Mouse (Mus musculus): ENCODE results near the gene Pih1d2.
"Not testable (repeated sequence)": the region's sequence is repeated elsewhere in the genome, so short reads cannot be mapped to it uniquely, and the experiment has no call there.

Gene Pih1d2

DNA sequence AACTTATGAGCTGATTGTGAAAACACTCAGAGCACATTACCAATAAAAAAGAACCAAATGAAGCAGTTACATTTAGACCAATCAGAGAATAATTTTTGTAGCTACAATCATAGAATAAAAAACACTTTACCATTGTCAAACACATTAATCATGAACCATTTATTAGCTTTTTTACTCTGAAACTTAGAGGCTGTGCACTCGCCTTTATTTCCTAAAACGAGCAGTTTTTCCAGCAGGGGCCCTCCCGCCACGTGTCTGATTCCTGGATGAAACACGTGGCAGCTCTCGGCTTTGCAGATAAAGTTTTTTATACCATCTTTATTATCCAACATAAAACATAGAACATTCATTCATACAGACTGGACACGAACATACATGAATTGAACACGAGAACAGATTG lies 13.8 kb downstream of the Pih1d2 start:
- not testable (repeated sequence) for DNase-seq

DNA sequence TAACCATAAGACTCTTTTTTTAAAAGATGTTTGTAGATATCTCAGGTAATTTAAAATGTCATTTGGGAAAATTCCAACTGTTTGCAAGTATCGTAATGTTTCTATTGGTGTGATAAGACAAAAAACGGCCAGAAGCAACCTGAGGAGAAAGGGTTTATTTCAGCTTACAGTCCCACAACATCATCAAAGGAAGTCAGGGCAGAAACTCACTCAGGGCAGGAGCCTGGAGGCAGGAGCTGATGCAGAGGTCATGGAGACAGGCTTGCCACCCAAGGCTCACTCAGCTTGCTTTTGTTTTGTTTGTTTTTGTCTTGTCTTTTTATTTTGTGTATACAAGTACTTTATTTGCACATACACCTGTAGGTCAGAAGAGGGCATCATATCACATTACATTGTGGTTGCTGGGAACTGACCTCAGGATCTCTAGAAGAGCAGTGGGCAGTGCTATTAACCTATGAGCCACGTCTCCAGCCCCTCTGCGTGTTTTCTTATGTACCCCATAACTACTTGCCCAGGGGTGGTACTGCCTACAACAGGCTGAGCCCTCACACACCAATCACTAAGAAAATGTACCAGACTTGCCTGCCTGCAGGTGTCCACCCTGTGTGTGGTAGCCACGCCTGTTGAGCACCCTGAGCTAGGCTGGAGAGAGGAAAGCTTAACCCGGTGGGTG lies 15.0 kb downstream of the Pih1d2 start:
- no peak for DNase-seq

- no peak for DNase-seq
These were observed 15.9 kb downstream of the Pih1d2 start for GRCm38 (mm10) chr9:50633059-50633458.

- no peak for DNase-seq
These were observed 17.1 kb downstream of the Pih1d2 start for GRCm38 (mm10) chr9:50634270-50634669.

DNA sequence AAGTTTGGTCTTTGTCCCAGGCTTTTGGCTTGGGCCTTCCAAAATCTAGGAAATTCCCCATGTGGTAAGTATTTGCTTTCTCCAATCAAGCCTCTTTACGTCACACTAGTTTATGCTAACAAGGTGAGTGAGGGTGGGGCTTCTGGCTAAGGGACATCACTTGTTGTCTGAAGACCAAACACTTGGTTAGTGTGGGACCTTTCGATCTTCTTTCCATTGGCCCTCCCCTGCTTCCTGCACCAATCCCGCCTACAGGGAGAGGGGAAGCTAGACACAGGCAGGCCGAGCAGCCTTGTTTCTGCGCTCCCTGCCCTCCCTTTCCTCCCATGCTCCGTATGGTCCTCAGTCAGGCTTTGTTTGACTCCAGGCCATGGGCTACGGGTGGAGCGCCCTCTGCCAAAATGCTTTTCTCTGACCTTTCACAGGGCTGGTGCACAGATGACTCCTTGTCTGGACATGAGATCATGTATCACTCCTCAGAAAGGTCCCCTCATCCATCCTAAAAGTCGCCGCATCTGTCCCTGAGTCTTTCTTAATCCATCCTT lies 29.8 kb downstream of the Pih1d2 start:
- DNase-seq = no peak

GRCm38 (mm10) chr9:50650503-50650902 lies 33.4 kb downstream of the Pih1d2 start:
- DNase-seq = no peak

DNA sequence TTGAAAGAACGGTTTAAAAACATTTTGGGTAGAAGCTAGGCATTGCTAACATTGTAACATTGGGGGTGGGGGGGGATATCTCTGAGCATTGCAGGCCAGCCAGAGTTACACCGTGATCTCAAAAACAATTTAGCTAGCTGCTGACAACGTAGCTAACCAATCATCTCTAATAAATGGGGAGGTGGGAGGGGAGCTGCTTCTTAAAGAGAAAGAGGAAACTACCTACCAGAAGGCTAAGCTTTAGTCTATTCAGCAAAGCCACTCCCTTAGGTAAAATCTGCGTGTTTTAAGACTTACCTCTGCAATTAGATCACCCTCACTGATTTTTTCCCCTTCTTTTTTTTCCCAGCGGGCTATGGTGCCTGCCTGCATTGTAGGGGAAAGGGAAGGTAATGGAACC lies 41.3 kb downstream of the Pih1d2 start:
- DNase-seq = no peak

DNA sequence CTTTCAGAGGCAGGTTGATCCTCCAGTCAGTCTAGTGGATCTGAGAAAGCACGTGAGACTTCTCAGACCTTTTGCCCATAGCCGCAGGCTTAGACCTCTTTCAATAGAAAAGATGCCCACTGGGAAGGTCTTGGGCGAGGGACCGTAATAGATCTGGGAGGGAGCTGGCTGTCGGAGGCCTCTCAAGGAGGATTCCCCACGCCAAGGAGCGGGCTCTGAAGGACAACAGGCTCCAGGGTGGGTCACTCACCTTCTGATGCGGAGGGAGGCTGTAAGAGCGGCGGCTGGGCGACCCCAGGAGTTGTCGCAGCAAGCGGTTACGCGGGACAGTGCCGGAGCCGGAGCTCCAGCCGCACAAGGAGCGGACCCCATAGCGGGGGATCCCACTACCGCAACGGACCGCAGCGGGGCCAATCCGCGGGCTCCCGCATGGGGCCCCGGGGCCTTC lies 41.8 kb downstream of the Pih1d2 start:
- DNase-seq = no peak

DNA sequence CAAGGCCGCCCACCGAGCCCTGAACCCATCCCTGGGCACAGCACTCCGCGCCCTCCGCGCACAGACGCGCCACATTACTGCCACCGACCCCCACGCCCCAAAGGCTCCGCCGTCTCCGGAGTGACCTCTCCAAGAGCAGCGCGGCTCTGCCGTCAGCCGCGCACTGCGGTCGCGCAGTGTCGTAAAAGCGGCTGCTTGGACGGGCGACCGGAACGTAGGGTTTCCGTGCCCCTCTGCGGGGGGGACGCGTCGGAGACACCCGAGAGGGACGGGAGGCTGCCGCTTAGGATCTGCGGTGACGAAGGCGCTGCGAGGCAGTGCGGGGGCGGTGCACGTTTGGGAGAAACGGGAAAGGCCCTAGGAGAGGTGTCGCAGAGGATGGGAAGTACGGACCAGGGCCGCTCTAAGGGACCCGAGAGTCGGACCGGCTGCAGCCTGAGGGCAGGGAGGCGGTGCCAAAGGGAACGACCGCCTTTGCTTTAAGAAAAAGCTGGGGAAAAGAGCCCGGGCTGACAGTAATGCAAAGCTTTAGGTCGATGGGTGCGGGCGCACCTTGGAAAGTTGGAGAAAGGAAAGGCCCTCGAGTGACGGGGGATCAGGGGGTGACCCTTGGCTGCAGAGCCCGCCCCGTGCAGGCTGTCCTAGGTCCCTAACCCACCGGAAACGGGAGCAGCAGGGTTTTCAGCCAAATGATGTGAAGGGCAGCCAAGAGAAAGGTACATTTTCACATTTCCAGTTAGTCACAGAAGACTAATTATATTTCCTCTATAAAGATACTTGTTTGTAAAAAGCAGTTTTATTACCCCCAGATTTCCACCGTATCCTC lies 42.5 kb downstream of the Pih1d2 start, which contains the start of gene Dlat:
Dlat (minus strand) TSS at position 389 of the 826 bp plus-strand sequence.
- peak; percentile 90 for DNase-seq

- peak; percentile 53 for DNase-seq
These were observed 43.3 kb downstream of the Pih1d2 start for GRCm38 (mm10) chr9:50660431-50660830.

DNA sequence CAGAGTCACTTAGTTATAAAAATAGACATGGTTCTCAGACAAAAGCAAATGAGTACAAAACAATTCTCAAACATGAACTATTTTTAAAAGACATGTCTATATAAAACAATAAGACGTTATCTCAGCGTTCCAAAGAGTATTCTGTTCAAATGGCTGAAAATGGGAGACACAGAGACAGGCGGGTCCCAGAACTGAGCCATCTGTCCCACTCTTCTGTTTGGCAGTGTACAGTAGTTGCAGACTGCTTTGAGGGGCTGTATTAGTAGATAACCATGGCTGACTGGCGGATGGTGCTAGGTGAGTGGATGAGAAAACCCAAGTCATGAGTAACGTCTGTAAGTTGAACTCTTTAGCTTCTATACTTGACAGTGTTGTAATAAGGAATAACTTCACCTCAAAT lies 47.7 kb downstream of the Pih1d2 start:
- DNase-seq = no peak

DNA sequence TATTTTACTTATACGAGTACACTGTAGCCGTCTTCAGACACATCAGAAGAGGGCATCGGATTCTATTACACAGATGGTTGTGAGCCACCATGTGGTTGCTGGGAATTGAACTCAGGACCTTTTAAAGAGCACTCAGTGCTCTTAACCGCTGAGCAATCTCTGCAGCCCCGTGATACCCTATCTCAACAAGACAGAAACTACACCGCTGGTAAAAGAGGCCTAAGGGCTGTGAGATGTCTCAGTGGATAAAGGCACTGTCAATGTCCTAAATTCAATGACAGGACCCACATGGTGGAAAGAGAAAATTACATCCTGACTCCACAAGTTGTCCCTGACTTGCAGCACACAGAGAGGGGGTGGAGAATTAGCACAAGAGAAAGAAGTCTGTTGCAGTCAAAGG lies 49.3 kb downstream of the Pih1d2 start:
- no peak for DNase-seq

GRCm38 (mm10) chr9:50667579-50668498 lies 50.7 kb downstream of the Pih1d2 start:
- no peak for DNase-seq

- peak; percentile 80 for DNase-seq
These were observed 53.6 kb downstream of the Pih1d2 start for GRCm38 (mm10) chr9:50670690-50671089.
